Mouse (Mus musculus): ENCODE measurements around the gene Pla2g6. TPM values are rescaled to one million over a fixed set of nuclear protein-coding genes. Genes with fewer than 3 reads are reported as not detected.

The Pla2g6 gene
- total and polyA plus RNA-seq, 2 experiments from 2014 or later: 17.6 to 26.8 TPM

- Histone ChIP-seq H3K4me3 (ENCODE audit: low read depth, low read length) (no peak overlapping the region), H3K4me2 (ENCODE audit: low read depth, low read length, poor library complexity, severe bottlenecking) (no peak overlapping the region), H3K9me3 (ENCODE audit: low read length) (no peaks in the 10 kb centered on the region), H3K27me3 (ENCODE audit: insufficient read depth, low read length) (no peaks in the 10 kb centered on the region), H3K36me3 (ENCODE audit: insufficient read depth, low read length) (peaks cover 9% of the 10 kb centered on the region; the same call in 1 of the 2 replicates), H3K4me1 (ENCODE audit: insufficient read depth, low read length) (no peaks in the 10 kb centered on the region), H3K27ac (ENCODE audit: low read depth, low read length) (no peak overlapping the region), H3K9ac (replicated peaks; ENCODE audit: low read length, poor library complexity, severe bottlenecking) (no peak overlapping the region)
- no peak for DNase-seq (ENCODE audit: low spot score)
- 91% methylated on average over 3 of the region's 3 CpGs for WGBS
- no peak for ATAC-seq (ENCODE audit: low FRiP score)
- peak; percentile 52 for TF ChIP-seq CTCF (IDR thresholded peaks at IDR 0.05)
Observed at GRCm38 (mm10) chr15:79290340-79290739, 37.9 kb downstream of the Pla2g6 start.

- H3K4me2 ChIP-seq (ENCODE audit: low read depth, low read length, poor library complexity, severe bottlenecking): no peak overlapping the region
- no peak for ATAC-seq (ENCODE audit: low FRiP score)
Observed at GRCm38 (mm10) chr15:79289441-79289840, 38.7 kb downstream of the Pla2g6 start.

GRCm38 (mm10) chr15:79288387-79288786, 39.8 kb downstream of the Pla2g6 start:
- no peaks in the 10 kb centered on the region for H3K4me1 ChIP-seq (ENCODE audit: insufficient read depth, low read length)
- DNase-seq (ENCODE audit: low spot score): no peak
- no peak for TF ChIP-seq CTCF (IDR thresholded peaks at IDR 0.05)
- peaks cover 9% of the 10 kb centered on the region; the same call in 1 of the 2 replicates for H3K36me3 ChIP-seq (ENCODE audit: insufficient read depth, low read length)
- H3K4me2 ChIP-seq (ENCODE audit: low read depth, low read length, poor library complexity, severe bottlenecking): no peak overlapping the region
- no peaks in the 10 kb centered on the region for H3K9me3 ChIP-seq (ENCODE audit: low read length)
- no peaks in the 10 kb centered on the region for H3K27me3 ChIP-seq (ENCODE audit: insufficient read depth, low read length)
- ATAC-seq (ENCODE audit: low FRiP score): no peak
- H3K4me3 ChIP-seq (ENCODE audit: low read depth, low read length): no peak overlapping the region
- WGBS: 86% methylated on average over 3 of the region's 3 CpGs
- no peak overlapping the region for H3K27ac ChIP-seq (ENCODE audit: low read depth, low read length)
- no peak overlapping the region for H3K9ac ChIP-seq (replicated peaks; ENCODE audit: low read length, poor library complexity, severe bottlenecking)

More at GRCm38 (mm10) chr15:79289441-79289840, 38.7 kb downstream of the Pla2g6 start:
- Histone ChIP-seq H3K36me3 (ENCODE audit: insufficient read depth, low read length) (peaks cover 9% of the 10 kb centered on the region; the same call in 1 of the 2 replicates), H3K9ac (replicated peaks; ENCODE audit: low read length, poor library complexity, severe bottlenecking) (no peak overlapping the region), H3K4me3 (ENCODE audit: low read depth, low read length) (no peak overlapping the region), H3K27ac (ENCODE audit: low read depth, low read length) (no peak overlapping the region), H3K9me3 (ENCODE audit: low read length) (no peaks in the 10 kb centered on the region), H3K27me3 (ENCODE audit: insufficient read depth, low read length) (no peaks in the 10 kb centered on the region), H3K4me1 (ENCODE audit: insufficient read depth, low read length) (no peaks in the 10 kb centered on the region)
- 89% methylated on average over 12 of the region's 12 CpGs for WGBS
- TF ChIP-seq CTCF (IDR thresholded peaks at IDR 0.05): no peak
- no peak for DNase-seq (ENCODE audit: low spot score)

- ATAC-seq (ENCODE audit: low FRiP score): no peak
- Histone ChIP-seq H3K27ac (ENCODE audit: low read depth, low read length) (no peak overlapping the region), H3K27me3 (ENCODE audit: insufficient read depth, low read length) (no peaks in the 10 kb centered on the region), H3K4me3 (ENCODE audit: low read depth, low read length) (no peak overlapping the region), H3K4me1 (ENCODE audit: insufficient read depth, low read length) (no peaks in the 10 kb centered on the region), H3K9me3 (ENCODE audit: low read length) (no peaks in the 10 kb centered on the region), H3K4me2 (ENCODE audit: low read depth, low read length, poor library complexity, severe bottlenecking) (no peak overlapping the region), H3K9ac (replicated peaks; ENCODE audit: low read length, poor library complexity, severe bottlenecking) (no peak overlapping the region), H3K36me3 (ENCODE audit: insufficient read depth, low read length) (peaks cover 9% of the 10 kb centered on the region; the same call in 1 of the 2 replicates)
- DNase-seq (ENCODE audit: low spot score): no peak
- WGBS: 91% methylated on average over 7 of the region's 7 CpGs
- no peak for TF ChIP-seq CTCF (IDR thresholded peaks at IDR 0.05)
Observed at GRCm38 (mm10) chr15:79287091-79287490, 41.1 kb downstream of the Pla2g6 start.

- ATAC-seq (ENCODE audit: low FRiP score) (no peak), DNase-seq (ENCODE audit: low spot score) (no peak)
- Histone ChIP-seq H3K27ac (ENCODE audit: low read depth, low read length) (no peak overlapping the region), H3K27me3 (ENCODE audit: insufficient read depth, low read length) (no peaks in the 10 kb centered on the region), H3K9ac (replicated peaks; ENCODE audit: low read length, poor library complexity, severe bottlenecking) (no peak overlapping the region), H3K36me3 (ENCODE audit: insufficient read depth, low read length) (peaks cover 9% of the 10 kb centered on the region; the same call in 1 of the 2 replicates), H3K4me2 (ENCODE audit: low read depth, low read length, poor library complexity, severe bottlenecking) (no peak overlapping the region), H3K4me1 (ENCODE audit: insufficient read depth, low read length) (no peaks in the 10 kb centered on the region), H3K9me3 (ENCODE audit: low read length) (no peaks in the 10 kb centered on the region), H3K4me3 (ENCODE audit: low read depth, low read length) (no peak overlapping the region)
- TF ChIP-seq CTCF (IDR thresholded peaks at IDR 0.05): no peak
- 90% methylated on average over 7 of the region's 7 CpGs for WGBS
Observed at GRCm38 (mm10) chr15:79286141-79286540, 42.0 kb downstream of the Pla2g6 start.

- Histone ChIP-seq H3K4me2 (ENCODE audit: low read depth, low read length, poor library complexity, severe bottlenecking) (no peak within 1 kb of the TSS), H3K9ac (replicated peaks; ENCODE audit: low read length, poor library complexity, severe bottlenecking) (no peak within 1 kb of the TSS), H3K36me3 (ENCODE audit: insufficient read depth, low read length) (peaks cover 9% of the 10 kb centered on the region; the same call in 1 of the 2 replicates), H3K4me3 (ENCODE audit: low read depth, low read length) (no peak within 1 kb of the TSS), H3K9me3 (ENCODE audit: low read length) (no peaks in the 10 kb centered on the region), H3K27me3 (ENCODE audit: insufficient read depth, low read length) (no peaks in the 10 kb centered on the region), H3K27ac (ENCODE audit: low read depth, low read length) (no peak within 1 kb of the TSS), H3K4me1 (ENCODE audit: insufficient read depth, low read length) (no peaks in the 10 kb centered on the region)
- TF ChIP-seq CTCF (IDR thresholded peaks at IDR 0.05): no peak
- DNase-seq (ENCODE audit: low spot score) (no peak), ATAC-seq (ENCODE audit: low FRiP score) (no peak)
- WGBS: 72% methylated on average over 9 of the region's 10 CpGs
Observed at GRCm38 (mm10) chr15:79285399-79285798, 42.8 kb downstream of the Pla2g6 start, which contains the start of gene Baiap2l2. Gene Baiap2l2, minus strand, starts transcription at chr15:79285537.
